28 mouse cellular contexts compared by ENCODE assay signal in genomic region chr3:22173171-22173570, GRCm38 (mm10).
DNase-seq lines count a peak whose midpoint lies in the region; ATAC-seq lines count a peak whose summit lies in the region.
"Had no signal": no experiment of that assay in that cellular context is flagged by ENCODE, and none has a peak within 500 bp of the region (broad histone marks: within the 10 kb centered on the region; RNA-seq: fewer than 3 reads in every experiment).

No protein-coding gene starts in this region.

- no peak for DNase-seq in hindbrain, embryonic 11.5 days (ENCODE audit: low spot score)
- DNase-seq in MEL-GATA-1-ER (ENCODE audit: extremely low read depth, low read depth), result peak; percentile 25
- no peak for DNase-seq in left cerebral cortex, postnatal 14 days (ENCODE audit: low spot score in 2 of 2)
- DNase-seq in limb, embryonic 10.5 days (ENCODE audit: low spot score), result no peak
- DNase-seq: adrenal gland, adult 2 months; adrenal gland, postnatal 14 days; cerebellum, adult 11 months; cerebellum, adult 2 months; cerebellum, adult 9-11 months; cerebellum, postnatal 25 days; gastrocnemius, adult 2 months; gastrocnemius, postnatal 14 days; heart, adult 18-20 months; heart, postnatal 14 days; heart, postnatal 4 days had no signal

- H3K4me1 ChIP-seq in hindbrain, embryonic 11.5 days (replicated peaks; ENCODE audit: control insufficient read depth, insufficient read depth, low read length), result no peaks in the 10 kb centered on the region
- H3K4me1 ChIP-seq in hindbrain, embryonic 16.5 days (ENCODE audit: control insufficient read depth, insufficient read depth, low read depth, low read length), result no peaks in the 10 kb centered on the region
- no peaks in the 10 kb centered on the region for H3K4me1 ChIP-seq in neural tube, embryonic 14.5 days (ENCODE audit: control insufficient read depth, insufficient read depth, low read length)
- H3K4me1 ChIP-seq in neural tube, embryonic 15.5 days, result 0 out of 2 replicates have a peak, but pooled peaks cover 3% of the 10 kb centered on the region
- peaks cover 7% of the 10 kb centered on the region; the same call in 1 of the 2 replicates for H3K4me1 ChIP-seq in limb, embryonic 10.5 days

- peak; percentile 35; the same call in 1 of the 2 replicates for ATAC-seq in hindbrain, embryonic 11.5 days (ENCODE audit: low FRiP score)
- no peak for ATAC-seq in hindbrain, embryonic 16.5 days
- ATAC-seq in neural tube, embryonic 14.5 days (ENCODE audit: low read depth), result 0 out of 2 replicates have a peak, but pooled peaks have one; percentile 22
- no peak for ATAC-seq in neural tube, embryonic 15.5 days (ENCODE audit: low FRiP score)
- 0 out of 2 replicates have a peak, but pooled peaks have one; percentile 42 for ATAC-seq in megakaryocyte-erythroid progenitor cell, adult 5-6 weeks (replicated peaks; ENCODE audit: low FRiP score, low TSS enrichment, poor library complexity, severe bottlenecking)
- ATAC-seq: CD4-positive, CD25-positive, alpha-beta regulatory T cell, adult 4 months; forebrain, embryonic 14.5 days; intestine, postnatal 0 days had no signal

- no peak overlapping the region for H3K4me3 ChIP-seq in hindbrain, embryonic 11.5 days (ENCODE audit: low read depth, low read length)
- no peak overlapping the region for H3K4me3 ChIP-seq in hindbrain, embryonic 16.5 days (ENCODE audit: low read length)
- H3K4me3 ChIP-seq in neural tube, embryonic 14.5 days (ENCODE audit: low read depth, low read length), result no peak overlapping the region
- H3K4me3 ChIP-seq in neural tube, embryonic 15.5 days (replicated peaks), result no peak overlapping the region
- no peak overlapping the region for H3K4me3 ChIP-seq in limb, embryonic 10.5 days
- H3K4me3 ChIP-seq: embryonic facial prominence, embryonic 10.5 days; embryonic facial prominence, embryonic 13.5 days; erythroblast, embryonic 14.5 days; gastrocnemius, adult 2 months; heart, embryonic 10.5 days; heart, embryonic 13.5 days; hindbrain, embryonic 13.5 days had no signal

- H3K9ac ChIP-seq in hindbrain, embryonic 11.5 days (ENCODE audit: low read depth, low read length), result no peak overlapping the region
- no peak overlapping the region for H3K9ac ChIP-seq in hindbrain, embryonic 16.5 days (ENCODE audit: low read depth, low read length)
- H3K9ac ChIP-seq in neural tube, embryonic 14.5 days (replicated peaks; ENCODE audit: low read depth, low read length), result no peak overlapping the region
- no peak overlapping the region for H3K9ac ChIP-seq in neural tube, embryonic 15.5 days (replicated peaks)
- H3K9ac ChIP-seq: embryonic facial prominence, embryonic 13.5 days; heart, embryonic 13.5 days; hindbrain, embryonic 13.5 days had no signal

- no peak overlapping the region for H3K27ac ChIP-seq in hindbrain, embryonic 11.5 days (ENCODE audit: low read depth, low read length)
- H3K27ac ChIP-seq in hindbrain, embryonic 16.5 days (ENCODE audit: low read depth, low read length), result no peak overlapping the region
- no peak overlapping the region for H3K27ac ChIP-seq in neural tube, embryonic 14.5 days (ENCODE audit: low read depth, low read length)
- no peak overlapping the region for H3K27ac ChIP-seq in neural tube, embryonic 15.5 days (replicated peaks)
- H3K27ac ChIP-seq in limb, embryonic 10.5 days, result no peak overlapping the region
- H3K27ac ChIP-seq: embryonic facial prominence, embryonic 10.5 days; embryonic facial prominence, embryonic 13.5 days; heart, embryonic 10.5 days; heart, embryonic 13.5 days; hindbrain, embryonic 13.5 days had no signal

- 93% methylated on average over 5 of the region's 5 CpGs for WGBS in hindbrain, embryonic 11.5 days
- 86% methylated on average over 5 of the region's 5 CpGs for WGBS in hindbrain, embryonic 16.5 days
- 89% methylated on average over 5 of the region's 5 CpGs for WGBS in neural tube, embryonic 14.5 days
- WGBS in neural tube, embryonic 15.5 days, result 88% methylated on average over 5 of the region's 5 CpGs
- WGBS in limb, embryonic 10.5 days, result 91% methylated on average over 5 of the region's 5 CpGs

- intact Hi-C loops in left cerebral cortex, postnatal 14 days (cut with DNase I), result no loop called here

- no peaks in the 10 kb centered on the region for H3K27me3 ChIP-seq in hindbrain, embryonic 11.5 days (ENCODE audit: control insufficient read depth, insufficient read depth, low read length)
- H3K27me3 ChIP-seq in hindbrain, embryonic 16.5 days (replicated peaks; ENCODE audit: control insufficient read depth, insufficient read depth, low read length), result no peaks in the 10 kb centered on the region
- no peaks in the 10 kb centered on the region for H3K27me3 ChIP-seq in neural tube, embryonic 14.5 days (ENCODE audit: control insufficient read depth, insufficient read depth, low read length)
- H3K27me3 ChIP-seq in neural tube, embryonic 15.5 days (replicated peaks), result no peaks in the 10 kb centered on the region
- H3K27me3 ChIP-seq in limb, embryonic 10.5 days (ENCODE audit: low read depth, poor library complexity, severe bottlenecking), result no peaks in the 10 kb centered on the region
- H3K27me3 ChIP-seq: embryonic facial prominence, embryonic 13.5 days; heart, embryonic 13.5 days; hindbrain, embryonic 13.5 days had no signal

- no peaks in the 10 kb centered on the region for H3K9me3 ChIP-seq in hindbrain, embryonic 11.5 days (ENCODE audit: control insufficient read depth, low read length)
- H3K9me3 ChIP-seq in hindbrain, embryonic 16.5 days (ENCODE audit: control insufficient read depth, low read length), result no peaks in the 10 kb centered on the region
- H3K9me3 ChIP-seq in neural tube, embryonic 14.5 days (ENCODE audit: control insufficient read depth, low read length), result no peaks in the 10 kb centered on the region
- no peaks in the 10 kb centered on the region for H3K9me3 ChIP-seq in neural tube, embryonic 15.5 days (replicated peaks)
- no peaks in the 10 kb centered on the region for H3K9me3 ChIP-seq in limb, embryonic 10.5 days (replicated peaks)
- H3K9me3 ChIP-seq: embryonic facial prominence, embryonic 10.5 days; embryonic facial prominence, embryonic 13.5 days; heart, embryonic 10.5 days; heart, embryonic 13.5 days; hindbrain, embryonic 13.5 days had no signal

- no peaks in the 10 kb centered on the region for H3K36me3 ChIP-seq in hindbrain, embryonic 11.5 days (ENCODE audit: control insufficient read depth, insufficient read depth, low read length)
- H3K36me3 ChIP-seq in hindbrain, embryonic 16.5 days (ENCODE audit: control insufficient read depth, insufficient read depth, low read length), result no peaks in the 10 kb centered on the region
- H3K36me3 ChIP-seq in neural tube, embryonic 14.5 days (ENCODE audit: control insufficient read depth, insufficient read depth, low read length), result no peaks in the 10 kb centered on the region
- no peaks in the 10 kb centered on the region for H3K36me3 ChIP-seq in neural tube, embryonic 15.5 days
- H3K36me3 ChIP-seq in limb, embryonic 10.5 days, result no peaks in the 10 kb centered on the region
- H3K36me3 ChIP-seq: embryonic facial prominence, embryonic 10.5 days; embryonic facial prominence, embryonic 13.5 days; heart, embryonic 10.5 days; heart, embryonic 13.5 days; hindbrain, embryonic 13.5 days had no signal

- H3K4me2 ChIP-seq in hindbrain, embryonic 11.5 days (replicated peaks; ENCODE audit: low read depth, low read length), result no peak overlapping the region
- no peak overlapping the region for H3K4me2 ChIP-seq in hindbrain, embryonic 16.5 days (ENCODE audit: low read length)
- no peak overlapping the region for H3K4me2 ChIP-seq in neural tube, embryonic 14.5 days (ENCODE audit: low read depth, low read length)
- H3K4me2 ChIP-seq in neural tube, embryonic 15.5 days, result no peak overlapping the region
- H3K4me2 ChIP-seq: embryonic facial prominence, embryonic 13.5 days; heart, embryonic 13.5 days; hindbrain, embryonic 13.5 days had no signal

Comparison
In these comparisons a context has a peak if more than half of its experiments do, and no peak if none do; other contexts are left out.
1. ATAC-seq: peak in hindbrain, embryonic 11.5 days (single experiment), neural tube, embryonic 14.5 days (single experiment) and megakaryocyte-erythroid progenitor cell, adult 5-6 weeks (single experiment); none in hindbrain, embryonic 16.5 days (single experiment) and neural tube, embryonic 15.5 days (single experiment).